Mouse (Mus musculus): ENCODE data around the gene Timm8a1. TPM values are rescaled to one million over a fixed set of nuclear protein-coding genes. Genes with fewer than 3 reads are reported as not detected.
"Not testable (repeated sequence)": the region's sequence is repeated elsewhere in the genome, so short reads cannot be mapped to it uniquely, and the experiment has no call there.

Gene Timm8a1
- polyA plus RNA-seq, 1 experiment from 2014 or later = 122 TPM

DNA sequence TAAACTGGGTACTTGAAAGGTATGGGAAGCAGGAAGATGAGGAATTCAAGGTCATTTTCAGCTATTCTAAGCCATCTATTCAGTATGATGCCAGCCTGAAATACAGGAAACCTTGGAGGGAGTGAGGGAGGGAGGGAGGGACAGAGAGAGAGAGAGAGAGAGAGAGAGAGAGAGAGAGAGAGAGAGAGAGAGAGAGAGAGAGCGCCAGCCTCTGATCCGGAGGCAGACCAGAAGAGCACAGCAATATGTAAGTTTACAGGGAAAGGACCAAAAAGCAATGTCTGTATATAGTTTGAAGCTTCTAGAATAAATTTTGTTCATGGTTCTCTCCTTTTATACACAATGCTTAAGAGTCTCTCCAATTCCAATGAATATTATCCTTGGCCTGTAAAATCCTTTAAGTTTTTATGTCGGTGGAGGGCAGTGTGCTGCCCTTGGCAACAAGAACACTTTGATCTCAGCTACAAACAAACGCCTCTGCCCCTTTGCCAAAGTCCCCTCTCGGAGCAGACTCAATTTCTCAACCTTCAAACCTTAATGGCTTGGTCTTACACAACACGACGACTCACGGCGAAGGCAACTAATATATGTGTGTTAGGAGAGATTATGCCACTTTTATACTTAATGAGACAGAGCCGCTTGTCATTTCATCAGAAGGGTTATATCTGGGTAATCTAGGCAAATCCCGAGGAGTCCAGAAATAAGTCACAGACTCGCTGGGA lies 1.1 kb downstream of the Timm8a1 start:
- peak overlapping the region; percentile 42 for H3K4me2 ChIP-seq (ENCODE audit: low read length)
- no peak for ATAC-seq (replicated peaks; ENCODE audit: low FRiP score, low TSS enrichment, low read depth)
- H3K27me3 ChIP-seq (replicated peaks; ENCODE audit: control insufficient read depth, insufficient read depth, low read length) = no peaks in the 10 kb centered on the region
- DNase-seq (ENCODE audit: low spot score) = no peak
- H3K9me3 ChIP-seq (ENCODE audit: control insufficient read depth, low read length) = no peaks in the 10 kb centered on the region
- no peaks in the 10 kb centered on the region for H3K4me1 ChIP-seq (replicated peaks; ENCODE audit: control insufficient read depth, insufficient read depth, low read length)
- 0 out of 2 replicates have a peak overlapping the region, but pooled peaks have one; percentile 88 for H3K27ac ChIP-seq (ENCODE audit: low read depth)
- 24% methylated on average over 12 of the region's 12 CpGs for WGBS
- peak overlapping the region; percentile 48 for H3K9ac ChIP-seq (ENCODE audit: low read length)
- peak overlapping the region; percentile 40 for H3K4me3 ChIP-seq (ENCODE audit: low read depth, low read length)
- no peaks in the 10 kb centered on the region for H3K36me3 ChIP-seq (ENCODE audit: control insufficient read depth, insufficient read depth, low read length)

DNA sequence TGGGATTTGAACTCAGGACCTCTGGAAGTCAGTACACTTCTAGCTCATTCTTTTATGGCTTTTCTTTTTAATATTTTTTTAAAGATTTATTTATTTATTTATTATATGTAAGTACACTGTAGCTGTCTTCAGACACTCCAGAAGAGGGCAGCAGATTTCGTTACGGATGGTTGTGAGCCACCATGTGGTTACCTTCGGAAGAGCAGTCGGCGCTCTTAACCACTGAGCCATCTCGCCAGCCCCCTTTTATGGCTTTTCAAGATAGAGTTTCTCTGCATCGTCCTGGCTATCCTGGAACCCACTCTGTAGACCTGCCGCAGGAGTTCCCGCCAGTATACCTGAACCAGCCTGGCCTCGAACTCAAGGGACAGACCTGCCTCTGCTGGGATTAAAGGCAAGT lies 1.9 kb downstream of the Timm8a1 start:
- not testable (repeated sequence) for ATAC-seq (replicated peaks; ENCODE audit: low FRiP score, low TSS enrichment, low read depth); H3K4me1 ChIP-seq (replicated peaks; ENCODE audit: control insufficient read depth, insufficient read depth, low read length); H3K9ac ChIP-seq (ENCODE audit: low read length); H3K4me2 ChIP-seq (ENCODE audit: low read length); H3K36me3 ChIP-seq (ENCODE audit: control insufficient read depth, insufficient read depth, low read length); H3K27ac ChIP-seq (ENCODE audit: low read depth); DNase-seq (ENCODE audit: low spot score); H3K27me3 ChIP-seq (replicated peaks; ENCODE audit: control insufficient read depth, insufficient read depth, low read length); H3K4me3 ChIP-seq (ENCODE audit: low read depth, low read length); H3K9me3 ChIP-seq (ENCODE audit: control insufficient read depth, low read length)
- 86% methylated on average over 10 of the region's 10 CpGs for WGBS

GRCm38 (mm10) chrX:134533346-134533745 lies 8.3 kb downstream of the Timm8a1 start:
- ATAC-seq (replicated peaks; ENCODE audit: low FRiP score, low TSS enrichment, low read depth) (no peak), DNase-seq (ENCODE audit: low spot score) (no peak)
- no peaks in the 10 kb centered on the region for H3K36me3 ChIP-seq (ENCODE audit: control insufficient read depth, insufficient read depth, low read length)
- no peaks in the 10 kb centered on the region for H3K9me3 ChIP-seq (ENCODE audit: control insufficient read depth, low read length)
- H3K27me3 ChIP-seq (replicated peaks; ENCODE audit: control insufficient read depth, insufficient read depth, low read length) = no peaks in the 10 kb centered on the region
- 83% methylated on average over 2 of the region's 2 CpGs for WGBS
- no peak overlapping the region for H3K9ac ChIP-seq (ENCODE audit: low read length)
- no peak overlapping the region for H3K27ac ChIP-seq (ENCODE audit: low read depth)
- no peaks in the 10 kb centered on the region for H3K4me1 ChIP-seq (replicated peaks; ENCODE audit: control insufficient read depth, insufficient read depth, low read length)
- no peak overlapping the region for H3K4me3 ChIP-seq (ENCODE audit: low read depth, low read length)
- H3K4me2 ChIP-seq (ENCODE audit: low read length) = no peak overlapping the region

GRCm38 (mm10) chrX:134525260-134525659 lies 16.4 kb downstream of the Timm8a1 start:
- H3K27ac ChIP-seq (ENCODE audit: low read depth) = no peak overlapping the region
- no peak for DNase-seq (ENCODE audit: low spot score)
- no peak for ATAC-seq (replicated peaks; ENCODE audit: low FRiP score, low TSS enrichment, low read depth)
- WGBS = 82% methylated on average over 4 of the region's 4 CpGs
- H3K36me3 ChIP-seq (ENCODE audit: control insufficient read depth, insufficient read depth, low read length) = no peaks in the 10 kb centered on the region
- H3K9ac ChIP-seq (ENCODE audit: low read length) = no peak overlapping the region
- no peaks in the 10 kb centered on the region for H3K27me3 ChIP-seq (replicated peaks; ENCODE audit: control insufficient read depth, insufficient read depth, low read length)
- H3K4me3 ChIP-seq (ENCODE audit: low read depth, low read length) = no peak overlapping the region
- H3K9me3 ChIP-seq (ENCODE audit: control insufficient read depth, low read length) = no peaks in the 10 kb centered on the region
- no peak overlapping the region for H3K4me2 ChIP-seq (ENCODE audit: low read length)
- H3K4me1 ChIP-seq (replicated peaks; ENCODE audit: control insufficient read depth, insufficient read depth, low read length) = no peaks in the 10 kb centered on the region

GRCm38 (mm10) chrX:134523772-134524171 lies 17.9 kb downstream of the Timm8a1 start:
- Histone ChIP-seq H3K27ac (ENCODE audit: low read depth) (no peak overlapping the region), H3K36me3 (ENCODE audit: control insufficient read depth, insufficient read depth, low read length) (no peaks in the 10 kb centered on the region), H3K4me2 (ENCODE audit: low read length) (no peak overlapping the region), H3K9ac (ENCODE audit: low read length) (no peak overlapping the region), H3K4me1 (replicated peaks; ENCODE audit: control insufficient read depth, insufficient read depth, low read length) (no peaks in the 10 kb centered on the region), H3K27me3 (replicated peaks; ENCODE audit: control insufficient read depth, insufficient read depth, low read length) (no peaks in the 10 kb centered on the region), H3K4me3 (ENCODE audit: low read depth, low read length) (no peak overlapping the region), H3K9me3 (ENCODE audit: control insufficient read depth, low read length) (no peaks in the 10 kb centered on the region)
- ATAC-seq (replicated peaks; ENCODE audit: low FRiP score, low TSS enrichment, low read depth) = no peak
- 80% methylated on average over 4 of the region's 4 CpGs for WGBS
- no peak for DNase-seq (ENCODE audit: low spot score)

DNA sequence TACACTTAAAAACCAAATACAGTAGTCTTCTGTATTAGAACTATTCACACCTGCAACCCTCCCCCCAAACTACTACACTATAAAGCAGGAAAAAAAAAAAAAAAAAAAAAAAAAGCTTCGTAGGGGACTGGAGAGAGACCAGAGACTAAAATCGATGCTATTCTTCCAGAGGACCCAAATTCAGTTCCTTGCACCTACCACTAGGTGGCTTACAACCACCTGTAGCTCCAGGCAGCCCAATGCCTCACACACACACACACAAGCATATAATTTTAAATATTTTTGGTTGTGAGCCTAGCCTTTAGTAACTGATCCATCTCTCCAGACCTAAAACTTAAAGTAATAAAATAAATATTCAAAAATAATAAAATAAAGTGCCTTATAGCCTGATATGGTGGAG lies 32.2 kb downstream of the Timm8a1 start:
- ATAC-seq (replicated peaks; ENCODE audit: low FRiP score, low TSS enrichment, low read depth) = no peak
- Histone ChIP-seq H3K4me3 (ENCODE audit: low read depth, low read length) (no peak overlapping the region), H3K4me1 (replicated peaks; ENCODE audit: control insufficient read depth, insufficient read depth, low read length) (no peaks in the 10 kb centered on the region), H3K27me3 (replicated peaks; ENCODE audit: control insufficient read depth, insufficient read depth, low read length) (no peaks in the 10 kb centered on the region), H3K9ac (ENCODE audit: low read length) (no peak overlapping the region), H3K27ac (ENCODE audit: low read depth) (no peak overlapping the region), H3K36me3 (ENCODE audit: control insufficient read depth, insufficient read depth, low read length) (no peaks in the 10 kb centered on the region), H3K4me2 (ENCODE audit: low read length) (no peak overlapping the region), H3K9me3 (ENCODE audit: control insufficient read depth, low read length) (no peaks in the 10 kb centered on the region)
- WGBS = 35% methylated on average over 2 of the region's 2 CpGs
- DNase-seq (ENCODE audit: low spot score) = no peak

DNA sequence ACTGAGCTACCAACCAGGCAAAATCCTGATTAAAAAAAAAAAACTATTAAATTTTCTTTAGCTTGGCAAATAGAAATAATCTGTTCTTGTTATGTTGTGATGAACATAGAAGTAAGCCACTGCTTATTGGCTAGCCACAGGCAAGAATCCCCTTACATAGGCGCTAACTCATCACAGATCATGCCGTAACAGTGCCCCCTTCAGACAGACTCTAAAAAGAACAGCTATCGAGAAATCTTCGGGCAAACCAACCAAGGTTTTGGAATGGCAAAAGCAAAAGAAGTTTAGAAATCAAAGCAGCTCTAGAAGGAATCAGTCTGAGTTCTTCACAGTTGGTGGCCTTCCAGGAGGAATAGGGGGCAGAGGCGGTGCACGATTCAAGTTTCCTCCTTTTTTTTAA lies 33.7 kb downstream of the Timm8a1 start:
- ATAC-seq (replicated peaks; ENCODE audit: low FRiP score, low TSS enrichment, low read depth) (no peak), DNase-seq (ENCODE audit: low spot score) (no peak)
- H3K27ac ChIP-seq (ENCODE audit: low read depth) = no peak overlapping the region
- no peaks in the 10 kb centered on the region for H3K27me3 ChIP-seq (replicated peaks; ENCODE audit: control insufficient read depth, insufficient read depth, low read length)
- H3K9me3 ChIP-seq (ENCODE audit: control insufficient read depth, low read length) = no peaks in the 10 kb centered on the region
- H3K9ac ChIP-seq (ENCODE audit: low read length) = no peak overlapping the region
- no peak overlapping the region for H3K4me3 ChIP-seq (ENCODE audit: low read depth, low read length)
- no peaks in the 10 kb centered on the region for H3K36me3 ChIP-seq (ENCODE audit: control insufficient read depth, insufficient read depth, low read length)
- 68% methylated on average over 6 of the region's 6 CpGs for WGBS
- no peak overlapping the region for H3K4me2 ChIP-seq (ENCODE audit: low read length)
- H3K4me1 ChIP-seq (replicated peaks; ENCODE audit: control insufficient read depth, insufficient read depth, low read length) = no peaks in the 10 kb centered on the region

GRCm38 (mm10) chrX:134500651-134501050 lies 41.0 kb downstream of the Timm8a1 start:
- ATAC-seq (replicated peaks; ENCODE audit: low FRiP score, low TSS enrichment, low read depth) = no peak
- WGBS = 87% methylated on average over 8 of the region's 8 CpGs

More at GRCm38 (mm10) chrX:134500651-134501050, 41.0 kb downstream of the Timm8a1 start:
- Histone ChIP-seq H3K9ac (ENCODE audit: low read length) (no peak overlapping the region), H3K27ac (ENCODE audit: low read depth) (no peak overlapping the region), H3K9me3 (ENCODE audit: control insufficient read depth, low read length) (no peaks in the 10 kb centered on the region), H3K4me3 (ENCODE audit: low read depth, low read length) (no peak overlapping the region), H3K27me3 (replicated peaks; ENCODE audit: control insufficient read depth, insufficient read depth, low read length) (no peaks in the 10 kb centered on the region), H3K36me3 (ENCODE audit: control insufficient read depth, insufficient read depth, low read length) (no peaks in the 10 kb centered on the region), H3K4me2 (ENCODE audit: low read length) (no peak overlapping the region), H3K4me1 (replicated peaks; ENCODE audit: control insufficient read depth, insufficient read depth, low read length) (no peaks in the 10 kb centered on the region)
- no peak for DNase-seq (ENCODE audit: low spot score)

All from intestine, embryonic 14.5 days (tissue).